Mouse (Mus musculus) kidney, postnatal 10 days (tissue): ENCODE measurements around the gene Rnd1.

Experiments used
- DNase-seq: peaks from one replicate; pipeline ENCODE4 v3.0.0; 2021; ENCODE audit warnings: mixed read lengths

Gene Rnd1

DNA sequence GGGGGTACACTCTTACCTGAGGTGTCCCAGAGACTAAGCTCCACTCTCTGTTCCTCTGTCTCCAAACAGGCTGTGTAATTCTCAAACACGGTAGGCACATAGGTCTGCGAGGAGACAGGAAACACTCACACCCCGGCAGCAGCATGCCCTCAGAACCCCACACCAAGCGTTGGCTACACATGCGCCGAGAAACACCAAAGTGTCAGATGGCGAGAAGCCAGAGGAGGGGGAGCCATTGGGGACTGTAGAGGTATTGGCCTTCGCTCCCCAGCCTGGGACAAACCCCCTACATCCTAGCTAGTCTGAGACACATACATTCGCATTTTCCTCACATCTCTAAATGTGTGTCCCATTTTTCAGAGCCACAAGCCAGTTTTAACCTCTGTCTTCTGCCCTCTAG is 790 bp downstream of the Rnd1 start:
- peak; percentile 34 for DNase-seq

DNA sequence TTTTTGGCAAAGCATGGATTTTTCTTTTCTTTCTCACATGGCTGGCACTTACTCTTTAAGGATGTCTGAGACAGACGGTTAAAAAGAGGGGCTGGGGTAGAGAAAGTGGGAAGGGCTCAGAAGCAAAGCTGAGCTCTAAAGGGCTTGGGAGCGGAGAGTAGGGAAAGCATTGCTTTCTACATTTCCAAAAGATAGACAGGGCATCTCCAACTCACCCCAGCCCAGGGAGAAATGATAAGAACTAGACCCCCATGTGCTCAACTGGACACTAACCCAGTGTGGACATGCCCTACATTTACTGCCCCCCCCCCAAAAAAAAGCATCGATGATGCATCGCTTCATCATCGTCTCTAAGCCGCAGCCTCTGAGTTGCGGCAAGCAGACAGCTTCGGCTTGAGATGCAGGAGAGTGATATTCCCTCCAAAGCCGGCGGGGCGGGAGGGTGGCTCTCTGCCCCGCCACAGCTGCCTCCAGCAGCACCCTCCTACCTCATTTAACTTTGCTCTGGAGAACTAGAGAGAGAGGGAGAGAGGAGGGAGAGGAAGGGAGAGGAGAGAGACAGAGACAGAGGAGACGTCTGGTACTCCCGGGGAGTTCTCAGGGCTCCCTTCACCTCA is 1.5 kb downstream of the Rnd1 start:
- DNase-seq: no peak

DNA sequence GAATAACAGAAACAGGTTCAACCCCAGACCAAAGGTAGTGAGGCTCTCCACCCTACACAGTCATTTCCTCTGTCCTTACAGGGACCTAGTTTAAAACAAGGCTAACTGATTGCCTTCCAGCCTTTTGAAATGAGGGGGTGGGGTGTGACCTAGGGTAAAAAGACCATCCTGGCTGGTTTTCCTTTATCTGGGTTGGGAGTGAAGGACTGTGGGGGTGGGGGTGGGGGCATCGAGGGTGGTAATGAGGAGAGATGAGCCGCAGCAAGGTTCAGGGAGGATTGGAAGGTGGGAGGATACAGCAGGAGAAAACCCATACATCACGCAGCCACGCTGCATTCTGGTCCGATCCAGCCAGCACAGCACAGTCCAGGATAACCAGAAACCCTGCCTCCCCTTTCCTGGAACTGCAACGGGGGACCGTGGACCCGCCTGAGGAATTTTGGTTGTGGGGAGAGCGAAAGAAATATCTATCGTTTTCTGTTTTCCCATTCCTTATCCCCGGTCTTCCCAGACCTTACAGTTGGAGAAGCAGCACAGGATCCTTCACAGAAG is 2.2 kb downstream of the Rnd1 start:
- DNase-seq: no peak

DNA sequence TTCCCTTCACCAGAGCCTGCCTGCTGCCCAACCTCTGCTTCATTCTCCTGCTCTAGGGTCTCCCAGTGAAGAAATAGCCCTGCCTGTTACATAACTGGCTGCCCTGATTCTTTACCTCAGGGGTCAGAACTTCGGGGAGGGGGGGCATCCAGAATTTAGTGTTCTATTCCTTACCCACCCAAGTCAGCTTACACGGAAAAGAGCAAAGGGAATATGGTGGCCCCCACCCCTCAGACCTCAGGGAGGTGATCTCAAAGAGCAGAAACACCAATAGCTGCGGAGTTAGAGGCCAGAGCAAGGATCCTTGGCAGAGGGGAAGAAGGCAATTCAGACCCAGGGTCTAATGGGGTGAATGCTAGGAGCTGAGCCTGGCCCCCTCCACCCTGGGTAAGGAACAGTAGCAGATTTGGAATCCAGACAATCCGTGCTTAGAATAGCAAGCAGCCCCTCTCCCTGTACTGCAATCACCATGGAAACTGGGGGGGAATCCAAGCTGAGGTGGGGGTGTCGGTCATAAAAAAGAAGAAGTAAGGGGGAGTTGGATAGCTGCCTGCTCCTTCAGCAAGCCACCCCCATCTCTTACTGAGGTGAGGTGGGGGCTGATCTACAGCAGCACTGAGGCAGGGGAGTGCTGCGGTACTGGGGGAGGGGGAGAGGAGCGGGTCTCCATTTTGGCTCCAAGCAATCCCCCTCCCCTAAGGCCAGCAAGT is 2.8 kb downstream of the Rnd1 start:
- no peak for DNase-seq

DNA sequence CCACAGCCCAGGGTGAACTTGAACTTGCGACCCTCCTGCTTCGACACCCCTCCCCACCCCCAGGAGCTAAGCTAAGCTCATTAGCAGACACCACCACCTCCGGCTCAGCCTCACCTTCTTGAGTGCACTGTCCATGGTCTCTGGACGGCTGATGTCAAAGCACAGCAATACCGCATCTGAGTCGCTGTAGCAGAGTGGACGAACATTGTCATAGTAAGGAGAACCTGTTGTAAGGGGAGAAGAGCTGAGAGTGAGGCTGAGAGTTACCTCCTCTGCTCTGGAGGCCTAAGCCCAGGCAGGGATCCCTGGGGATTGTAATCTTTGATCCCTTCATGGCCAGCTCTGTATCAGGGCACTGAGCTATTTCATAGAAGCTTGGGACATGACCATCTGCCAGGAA is 3.5 kb downstream of the Rnd1 start:
- DNase-seq: no peak

DNA sequence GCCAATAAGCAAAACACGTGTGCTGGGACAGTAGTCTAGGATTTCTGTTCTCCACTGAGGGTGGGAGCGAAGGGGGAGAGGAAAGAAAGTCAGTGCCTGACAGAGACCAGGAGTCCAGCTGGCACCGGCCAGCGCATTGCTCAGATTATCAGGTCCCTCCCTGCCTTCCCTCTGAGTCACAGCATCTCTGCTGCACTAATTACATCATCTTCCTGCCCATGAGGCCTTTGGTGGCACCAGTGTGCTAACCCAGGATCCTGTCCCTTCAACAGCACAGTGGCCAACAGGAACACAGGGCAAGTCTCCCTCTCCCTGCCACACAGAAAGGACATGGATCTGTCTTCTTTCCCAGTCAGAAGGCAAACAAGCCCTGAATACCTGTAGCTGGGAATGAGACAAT is 4.7 kb downstream of the Rnd1 start:
- DNase-seq: no peak

DNA sequence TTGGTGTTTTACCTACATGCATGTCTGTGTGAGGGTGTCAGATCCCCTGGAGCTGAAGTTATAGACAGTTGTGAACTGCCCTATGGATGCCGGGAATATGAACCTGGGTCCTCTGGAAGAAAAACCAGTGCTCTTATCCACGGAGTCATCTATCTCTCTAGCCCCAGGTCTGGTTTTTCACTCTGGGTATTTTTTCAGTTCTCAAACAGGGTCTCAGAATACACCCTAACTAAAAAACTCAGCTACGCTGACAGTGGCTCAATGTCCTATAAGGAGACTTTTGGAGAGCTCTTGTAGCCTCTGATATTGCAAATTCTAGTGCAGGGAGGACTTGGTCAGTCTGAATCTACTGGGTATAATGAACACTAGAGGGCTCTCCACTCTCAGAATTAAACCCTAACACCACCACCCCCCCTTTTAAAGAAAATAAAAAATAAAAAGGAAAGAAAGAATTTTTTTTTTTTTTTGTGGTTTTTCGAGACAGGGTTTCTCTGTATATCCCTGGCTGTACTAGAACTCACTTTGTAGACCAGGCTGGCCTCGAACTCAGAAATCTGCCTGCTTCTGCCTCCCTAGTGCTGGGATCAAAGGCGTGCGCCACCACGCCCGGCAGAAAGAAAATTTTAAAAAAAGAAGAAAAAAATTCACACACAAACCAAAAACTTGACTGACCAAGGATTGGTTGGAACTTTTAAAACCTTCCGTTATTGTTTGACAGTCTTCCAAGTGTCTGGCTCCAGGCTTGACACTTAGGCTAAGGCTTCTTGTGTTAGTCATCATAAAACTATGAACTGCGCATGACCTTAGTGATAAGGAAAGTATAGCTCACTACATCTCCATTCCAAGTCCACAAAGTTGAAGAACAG is 13.0 kb downstream of the Rnd1 start:
- no peak for DNase-seq

- peak; percentile 97 for DNase-seq
Observed at GRCm38 (mm10) chr15:98662567-98663545, 14.4 kb downstream of the Rnd1 start, which contains the start of gene Ddx23. Gene Ddx23 (minus strand): TSS chr15:98662894.

GRCm38 (mm10) chr15:98662198-98662566 is 15.1 kb downstream of the Rnd1 start:
- DNase-seq: no peak

GRCm38 (mm10) chr15:98656982-98657751 is 20.1 kb downstream of the Rnd1 start:
- DNase-seq: no peak

DNA sequence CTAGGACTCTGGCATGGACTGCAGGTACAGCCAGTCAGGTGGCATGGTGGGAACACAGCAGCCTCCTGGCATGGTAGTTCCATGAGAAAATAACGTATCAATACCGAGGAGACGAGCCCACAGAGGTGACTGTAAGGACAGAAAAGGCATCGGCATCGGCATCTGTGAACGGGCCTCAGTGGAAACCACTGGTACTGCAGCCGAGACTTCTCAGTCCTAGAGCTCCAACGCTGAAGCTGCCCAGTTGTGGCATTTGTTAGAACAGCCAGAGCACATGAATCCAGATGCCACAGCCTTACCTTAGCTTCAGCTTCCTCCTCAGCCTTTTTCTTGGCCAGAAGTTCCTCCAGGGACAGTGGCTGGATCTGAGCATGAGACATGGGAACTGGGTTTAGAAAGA is 25.1 kb downstream of the Rnd1 start:
- DNase-seq: no peak

DNA sequence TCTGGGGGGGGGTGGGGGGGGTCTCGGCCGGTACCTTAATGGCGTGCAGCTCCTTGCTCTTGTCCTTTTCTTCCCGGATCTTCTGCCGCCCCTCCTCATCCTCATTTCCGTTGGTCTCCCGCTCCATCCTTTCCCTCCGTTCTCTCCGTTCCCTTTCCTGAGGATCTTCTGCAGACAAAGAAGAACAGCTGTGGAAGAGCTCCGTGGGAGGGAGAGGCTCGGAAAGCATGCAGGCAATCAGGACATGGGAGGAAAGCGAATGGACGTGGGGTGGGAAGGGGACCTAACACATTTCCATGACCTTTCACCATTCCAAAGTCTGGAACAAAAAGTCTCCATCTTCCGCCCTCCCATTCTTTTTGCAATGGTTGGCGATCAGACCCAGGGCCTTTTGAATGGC is 25.8 kb downstream of the Rnd1 start:
- DNase-seq: no peak

- DNase-seq: no peak
Observed at GRCm38 (mm10) chr15:98648071-98648470, 29.2 kb downstream of the Rnd1 start.

- DNase-seq: no peak
Observed at GRCm38 (mm10) chr15:98647308-98647707, 30.0 kb downstream of the Rnd1 start.

DNA sequence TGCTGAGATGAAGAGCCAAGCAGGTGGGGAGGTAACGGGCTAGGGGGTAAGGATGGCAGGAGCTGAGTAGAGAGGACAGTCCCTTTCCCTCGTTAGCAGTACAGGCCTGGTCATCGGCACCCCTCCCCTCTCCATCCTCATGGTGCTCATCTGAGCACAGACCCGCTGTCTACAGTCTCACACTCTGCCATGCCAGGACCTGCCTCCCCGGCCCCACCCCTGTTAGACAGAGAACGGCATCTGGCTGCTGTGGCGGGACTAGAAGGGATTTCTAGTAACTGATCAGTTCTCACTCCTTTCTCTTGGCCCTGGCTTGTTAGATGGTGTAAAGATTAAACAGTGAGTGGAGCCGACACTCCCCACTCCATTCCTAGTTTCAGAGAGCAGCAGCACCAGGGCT is 30.5 kb downstream of the Rnd1 start:
- DNase-seq: no peak

GRCm38 (mm10) chr15:98645057-98646026 is 31.9 kb downstream of the Rnd1 start:
- no peak for DNase-seq

DNA sequence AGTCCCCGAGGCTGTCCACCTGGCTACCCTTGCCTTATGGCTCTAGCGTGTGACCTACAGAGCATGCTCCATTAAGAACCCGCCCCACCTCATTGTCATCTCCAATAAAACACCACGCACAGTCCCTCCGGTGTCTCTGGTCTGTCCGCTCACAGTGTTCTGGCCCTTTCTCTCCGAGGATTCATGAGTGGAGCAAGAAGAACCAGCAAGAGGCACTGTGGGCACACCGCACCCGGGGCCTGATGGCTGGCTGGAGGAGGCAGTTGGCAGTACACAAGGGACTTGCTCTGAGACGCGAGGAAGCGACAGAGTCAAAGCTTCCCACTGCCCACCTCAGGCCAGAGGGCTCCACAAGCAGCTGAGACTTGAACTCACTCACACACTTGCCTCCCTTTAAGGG is 32.9 kb downstream of the Rnd1 start:
- DNase-seq: no peak

- DNase-seq: peak; percentile 43
Observed at GRCm38 (mm10) chr15:98640157-98640556, 37.1 kb downstream of the Rnd1 start.

- no peak for DNase-seq
Observed at GRCm38 (mm10) chr15:98637155-98637554, 40.1 kb downstream of the Rnd1 start.

- no peak for DNase-seq
Observed at GRCm38 (mm10) chr15:98636517-98636916, 40.7 kb downstream of the Rnd1 start.
